Mouse (Mus musculus) adipose tissue, adult 10 weeks (tissue): ENCODE data around the gene Abcf3. TPM values are rescaled to one million over a fixed set of nuclear protein-coding genes. Genes with fewer than 3 reads are reported as not detected.

Experiments used
- polyA plus RNA-seq: library from polyadenylated mRNA; stranded (reverse); fragments of 350-450 nt; fragmentation: Illumina TruSeq; extraction: RNeasy Lipid Tissue Mini Kit (QIAGEN cat#74804); gene quantifications from one replicate; pipeline ENCODE4 v1.2.3, GENCODE M21; 2014; ENCODE audit warnings: low read depth, low replicate concordance

The Abcf3 gene
- 46.9 TPM for polyA plus RNA-seq

DNA sequence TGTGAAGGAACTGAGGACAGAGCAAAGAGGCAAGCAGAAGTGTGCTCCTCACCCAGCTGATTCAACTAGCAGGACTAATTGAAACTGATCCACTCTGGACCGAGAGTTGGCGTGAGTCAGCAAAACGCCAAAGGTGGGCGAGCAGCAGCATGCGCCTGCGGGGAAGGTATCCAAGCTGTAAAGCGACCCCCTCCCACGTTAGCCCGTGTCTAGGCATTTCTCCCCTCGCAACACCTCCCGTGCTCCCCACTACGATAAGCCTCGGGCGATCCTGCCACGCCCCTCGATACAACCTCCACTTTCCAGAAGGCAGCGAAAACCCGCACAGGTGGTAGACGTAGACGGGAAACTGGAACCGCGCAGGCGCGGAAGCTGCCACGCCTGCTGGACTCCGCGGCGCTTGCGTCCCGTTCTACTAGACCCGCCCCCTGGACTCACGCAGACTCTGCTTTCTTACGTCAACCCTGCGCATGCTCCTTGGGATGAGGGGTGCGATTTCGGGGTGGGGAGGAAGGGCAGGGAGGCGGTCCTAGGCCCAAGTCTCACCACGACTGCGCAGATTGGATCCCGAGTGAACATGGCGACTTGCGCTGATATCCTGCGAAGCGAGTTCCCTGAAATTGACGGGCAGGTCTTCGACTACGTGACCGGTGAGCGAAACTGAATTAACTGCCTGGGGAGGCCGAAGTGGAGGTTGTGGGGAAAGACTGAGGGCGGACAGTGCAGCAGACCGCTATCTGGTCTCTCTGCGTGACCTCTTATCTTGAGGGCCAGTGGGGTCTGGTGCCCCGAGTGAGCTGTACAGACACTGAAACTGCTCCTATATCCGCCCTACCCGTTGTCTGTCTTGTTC lies at the start of gene Abcf3:
Abcf3 (plus strand) TSS at position 482 of the 853 bp plus-strand sequence.

GRCm38 (mm10) chr16:20498677-20499475 lies 49.5 kb upstream of the Abcf3 start, which contains the start of gene Eif2b5:
Gene Eif2b5, plus strand, starts transcription at chr16:20498817.

GRCm38 (mm10) chr16:20516726-20517201 lies 31.6 kb upstream of the Abcf3 start, which contains the start of gene Dvl3:
Gene Dvl3, plus strand, starts transcription at chr16:20516982.

DNA sequence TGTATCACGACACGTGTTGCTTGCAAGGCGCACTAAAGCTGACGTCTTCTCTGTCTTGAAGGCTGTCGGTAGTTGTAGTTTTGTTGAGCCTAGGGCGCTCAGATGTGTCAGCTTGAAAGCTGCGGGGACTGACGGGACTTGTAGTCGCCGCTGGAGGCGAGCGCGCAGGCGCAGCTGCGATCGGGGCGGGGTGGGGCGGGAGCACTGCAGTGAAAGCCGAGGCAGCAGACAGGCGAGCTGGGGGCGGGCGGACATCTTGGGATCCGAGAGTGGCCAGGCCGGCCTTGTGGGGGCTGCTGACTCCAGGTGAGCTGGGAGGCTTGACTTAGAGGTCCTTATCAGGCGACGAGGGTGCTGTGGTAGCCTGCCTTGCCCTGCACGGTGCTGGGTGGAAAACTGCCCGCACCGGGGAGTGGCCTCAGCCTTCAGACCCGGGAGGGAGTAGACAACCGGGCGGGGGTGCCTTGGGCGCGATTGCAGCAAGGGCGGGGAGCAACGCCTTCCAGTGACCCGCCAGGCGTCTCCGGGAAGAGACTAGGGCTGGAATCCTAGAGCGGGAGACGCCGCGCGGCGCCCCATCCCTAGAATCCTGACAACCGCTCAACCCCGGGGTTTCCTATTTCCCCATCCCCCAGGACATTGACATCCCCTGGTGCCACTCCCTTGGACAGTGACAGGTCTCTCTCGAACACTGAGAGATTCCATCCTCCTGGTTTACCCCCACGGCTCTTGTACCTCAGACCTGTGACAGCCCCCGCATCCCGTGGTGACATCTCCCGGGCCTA lies 12.9 kb upstream of the Abcf3 start, which contains the start of gene Ap2m1:
Ap2m1 (plus strand) TSS at position 183 of the 785 bp plus-strand sequence.

GRCm38 (mm10) chr16:20589366-20589938 lies 41.1 kb downstream of the Abcf3 start, which contains the start of gene Vwa5b2:
Gene Vwa5b2, plus strand, starts transcription at chr16:20589471.

Other genes starting within 250 kb of the Abcf3 start
- gene Parl, start 246.2 kb upstream of the Abcf3 start, polyA plus RNA-seq, result 56.0 TPM
- gene Cyp2ab1, start 223.2 kb upstream of the Abcf3 start, polyA plus RNA-seq, result 1.8 TPM
- 55.7 TPM for gene Abcc5, start 122.2 kb upstream of the Abcf3 start, polyA plus RNA-seq
- 41.3 TPM for gene Eif2b5, start 49.8 kb upstream of the Abcf3 start, polyA plus RNA-seq
- gene Dvl3, start 31.6 kb upstream of the Abcf3 start, polyA plus RNA-seq, result 25.8 TPM
- 227 TPM for gene Ap2m1, start 13.1 kb upstream of the Abcf3 start, polyA plus RNA-seq
- gene Vwa5b2, start 40.9 kb downstream of the Abcf3 start, polyA plus RNA-seq, result not detected
- 6.9 TPM for gene Eef1akmt4, start 63.0 kb downstream of the Abcf3 start, polyA plus RNA-seq
- gene Gm49333, start 63.0 kb downstream of the Abcf3 start, polyA plus RNA-seq, result not detected
- 13.1 TPM for gene Alg3, start 63.2 kb downstream of the Abcf3 start, polyA plus RNA-seq
- 2.3 TPM for gene Camk2n2, start 72.7 kb downstream of the Abcf3 start, polyA plus RNA-seq
- gene Ece2, start 81.3 kb downstream of the Abcf3 start, polyA plus RNA-seq, result not detected
- gene Psmd2, start 103.1 kb downstream of the Abcf3 start, polyA plus RNA-seq, result 114 TPM
- 227 TPM for gene Eif4g1, start 119.7 kb downstream of the Abcf3 start, polyA plus RNA-seq
- gene Fam131a, start 144.7 kb downstream of the Abcf3 start, polyA plus RNA-seq, result 11.1 TPM
- gene Polr2h, start 169.1 kb downstream of the Abcf3 start, polyA plus RNA-seq, result 26.1 TPM
- gene Clcn2, start 169.2 kb downstream of the Abcf3 start, polyA plus RNA-seq, result 10.9 TPM
- gene Chrd, start 184.6 kb downstream of the Abcf3 start, polyA plus RNA-seq, result 11.6 TPM
- gene Thpo, start 185.9 kb downstream of the Abcf3 start, polyA plus RNA-seq, result 4.3 TPM